Mouse (Mus musculus): Measurements from ENCODE around the gene Egln2. TPM values are rescaled to one million over a fixed set of nuclear protein-coding genes. Genes with fewer than 3 reads are reported as not detected.

The Egln2 gene
- total and polyA plus RNA-seq, 3 experiments, result 85.6 to 144 (median 101) TPM

DNA sequence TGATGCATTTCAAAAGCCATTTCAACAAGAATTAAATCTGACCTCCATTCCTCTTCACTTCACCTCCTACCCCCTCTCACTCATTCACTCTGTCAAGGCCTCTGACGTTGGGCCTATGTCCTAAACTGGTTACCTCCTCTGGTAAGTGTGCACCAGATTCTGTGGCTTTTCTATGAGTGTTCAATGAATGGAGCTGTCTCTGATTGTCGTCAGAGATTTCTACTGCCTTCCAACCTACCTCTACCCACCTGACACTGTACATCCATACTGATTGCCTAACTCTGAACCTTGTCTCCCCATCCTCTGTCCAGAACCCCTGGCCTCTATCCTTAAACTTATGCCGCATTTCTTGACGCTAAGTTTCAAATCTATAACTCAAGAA lies 11.3 kb upstream of the Egln2 start:
- DNase-seq, result no peak

DNA sequence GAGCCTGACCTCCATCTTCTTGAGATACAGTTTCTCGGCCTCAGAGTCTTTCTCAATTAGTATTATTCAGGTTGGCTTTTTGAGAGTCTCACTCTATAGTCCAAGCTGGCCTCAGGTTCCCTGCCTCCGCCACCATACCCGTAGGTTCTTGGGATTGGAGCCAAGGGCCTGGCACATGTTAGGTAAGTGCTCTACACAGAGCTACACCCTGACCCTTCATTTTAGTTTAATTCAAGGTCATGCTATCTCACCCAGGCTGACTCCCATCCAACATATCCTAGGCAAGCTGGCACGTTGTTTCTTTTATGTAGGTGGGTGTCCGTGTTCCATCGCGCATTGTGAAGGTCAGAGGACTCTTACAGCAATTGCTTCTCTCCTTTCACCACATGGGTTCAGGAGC lies 8.3 kb upstream of the Egln2 start:
- DNase-seq, result no peak

DNA sequence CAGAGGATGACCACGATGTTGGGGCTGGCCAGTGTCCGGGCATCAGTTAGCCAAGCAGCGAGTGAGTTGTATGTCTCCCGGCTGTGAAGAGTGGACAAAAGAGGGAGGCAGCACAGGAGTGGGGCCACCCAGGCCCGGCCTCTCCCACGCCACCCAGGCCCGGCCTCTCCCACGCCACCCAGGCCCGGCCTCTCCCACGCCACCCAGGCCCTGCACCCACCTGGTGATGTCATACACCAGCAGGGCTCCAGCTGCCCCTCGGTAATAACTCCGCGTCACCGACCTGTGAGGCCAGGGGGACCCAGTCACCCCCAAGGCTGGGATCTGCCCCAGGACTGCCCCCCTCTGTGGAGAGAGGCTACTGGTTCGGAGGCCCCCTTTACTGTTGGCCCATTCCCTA lies 7.9 kb upstream of the Egln2 start:
- no peak for DNase-seq

DNA sequence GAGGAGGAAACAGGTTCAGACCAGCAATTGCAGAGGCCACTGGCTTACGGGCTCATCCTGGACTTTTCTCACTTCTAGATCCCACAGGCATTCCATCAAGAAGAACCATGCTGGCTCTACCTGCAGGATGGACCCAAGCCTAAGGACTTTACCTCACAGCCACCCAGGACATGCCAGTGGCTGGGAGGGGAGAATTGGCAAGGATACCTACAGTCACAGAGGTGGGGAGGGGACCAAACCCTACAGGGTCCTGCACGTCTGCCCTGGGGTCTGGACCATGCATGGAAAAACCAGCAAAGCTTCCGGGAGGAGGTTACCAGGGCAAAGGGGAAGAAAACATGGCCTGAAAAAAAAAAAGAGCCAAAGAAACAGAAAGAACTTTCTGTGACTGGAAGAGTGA lies 4.4 kb upstream of the Egln2 start:
- no peak for DNase-seq

DNA sequence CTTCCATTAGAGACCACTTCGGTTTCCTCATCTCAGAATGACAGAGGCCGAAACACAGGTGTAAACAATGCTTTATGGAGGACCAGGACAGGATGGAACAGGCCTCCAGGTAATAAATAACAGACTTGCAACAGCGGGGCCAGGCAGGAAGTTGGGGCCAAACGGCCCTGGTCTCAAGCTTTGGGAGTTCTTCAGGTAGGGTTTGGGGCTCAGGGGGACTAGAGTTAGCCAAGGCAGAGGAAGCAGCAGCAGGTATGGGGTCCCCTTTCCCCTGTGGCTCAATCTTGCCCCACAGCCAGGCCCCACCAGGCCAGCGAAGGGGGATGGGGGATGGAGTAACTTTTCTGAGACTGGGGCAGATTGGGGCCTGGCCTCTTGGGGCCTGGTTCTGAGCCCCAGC lies 1.8 kb upstream of the Egln2 start:
- no peak for DNase-seq

DNA sequence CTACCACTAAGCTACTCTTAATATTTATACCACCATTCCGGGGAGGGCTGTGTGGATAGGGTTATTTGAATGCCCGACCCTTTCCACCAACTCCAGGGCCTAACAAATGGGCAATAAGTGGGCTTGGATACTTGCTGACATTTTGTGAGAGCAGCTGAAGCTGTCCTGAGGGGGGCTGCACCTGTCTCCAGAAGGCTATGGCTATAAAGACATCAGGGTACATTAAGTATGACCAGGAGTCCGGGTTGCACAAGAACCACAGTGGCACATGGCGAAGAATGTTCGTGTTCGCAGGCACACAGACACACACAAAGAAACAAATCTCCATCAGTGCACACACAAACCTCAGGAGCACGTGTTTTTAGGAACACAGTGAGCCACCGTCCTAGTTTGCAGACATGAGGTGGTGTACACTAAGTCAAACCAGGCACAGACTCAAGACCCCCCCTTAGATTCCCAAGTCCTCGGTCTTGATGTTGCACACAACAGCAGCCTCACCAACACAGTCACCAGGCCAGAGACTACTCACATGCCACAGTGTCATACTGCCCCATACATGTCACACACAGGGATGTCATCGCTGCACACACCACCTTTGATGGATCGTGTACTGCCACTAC lies 983 bp upstream of the Egln2 start:
- DNase-seq, result no peak

DNA sequence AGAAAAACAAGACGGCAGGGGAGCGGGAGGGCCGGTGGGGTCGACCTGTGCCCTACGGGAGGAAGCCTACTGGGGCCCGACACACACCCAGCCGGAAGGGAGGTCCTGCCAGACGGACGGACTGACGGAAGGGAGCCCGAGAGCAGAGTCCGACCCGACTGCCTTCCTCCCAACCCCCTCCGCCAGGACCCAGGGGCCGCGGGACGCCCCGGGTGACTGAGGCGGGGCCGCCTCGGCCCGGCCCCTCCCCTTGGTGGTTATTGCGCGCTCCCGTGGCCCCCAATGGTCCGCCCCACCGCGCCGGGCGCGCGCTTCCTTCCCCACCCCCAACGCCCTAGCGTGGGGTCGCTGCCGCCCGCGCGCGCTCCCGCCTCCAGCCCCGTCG lies 381 bp downstream of the Egln2 start:
- peak; percentile 97 for DNase-seq

DNA sequence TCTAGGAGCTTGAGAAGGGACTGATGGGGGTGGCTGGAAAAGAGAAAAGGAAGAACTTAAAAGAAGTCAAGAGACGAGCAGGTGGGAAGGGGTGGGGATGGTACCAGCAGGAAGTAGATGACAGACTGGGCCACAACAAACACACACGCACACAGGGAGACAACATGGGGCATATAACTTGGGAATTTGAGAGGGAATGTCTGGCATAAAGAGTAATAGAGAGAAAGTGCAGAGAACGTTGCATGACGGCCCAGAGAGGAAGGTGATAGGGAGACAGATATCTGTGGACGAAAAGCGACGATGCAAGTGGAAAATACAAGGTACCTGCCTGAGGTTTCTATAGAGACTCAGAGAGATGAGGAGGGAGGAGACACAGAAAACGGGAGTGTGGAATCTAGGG lies 906 bp downstream of the Egln2 start:
- no peak for DNase-seq

DNA sequence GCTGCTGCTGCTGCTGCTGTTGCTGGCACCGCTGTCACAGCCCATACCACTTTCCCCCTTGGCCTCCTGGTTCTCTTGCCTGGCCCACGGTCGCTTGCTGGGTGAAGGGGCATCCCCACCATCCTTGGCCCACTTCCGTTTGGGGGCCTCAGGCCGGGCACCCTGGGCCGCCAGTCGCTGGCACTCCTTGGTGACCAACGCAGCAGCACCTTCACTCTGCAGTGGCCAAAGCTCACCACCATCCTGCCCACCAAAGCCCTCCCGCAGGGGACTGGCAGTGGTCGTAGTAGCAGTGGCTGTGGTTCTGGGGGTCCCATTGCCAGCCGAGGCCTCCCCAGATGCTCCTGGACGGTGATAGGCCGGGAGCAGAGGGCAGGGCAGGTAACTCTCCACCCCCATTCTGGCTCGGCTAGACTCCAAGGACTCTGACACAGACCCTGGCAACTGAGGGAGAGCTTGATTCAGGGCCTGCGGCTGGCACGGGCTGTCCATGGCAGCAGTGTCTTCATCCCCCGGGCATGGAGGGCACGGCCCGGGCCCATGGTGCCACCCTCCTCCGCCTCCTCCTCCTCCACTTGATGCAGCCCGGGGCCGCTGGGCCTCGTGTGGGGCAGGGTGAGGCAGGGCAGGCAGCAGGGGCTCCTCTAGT lies 1.5 kb downstream of the Egln2 start:
- DNase-seq, result peak; percentile 94

DNA sequence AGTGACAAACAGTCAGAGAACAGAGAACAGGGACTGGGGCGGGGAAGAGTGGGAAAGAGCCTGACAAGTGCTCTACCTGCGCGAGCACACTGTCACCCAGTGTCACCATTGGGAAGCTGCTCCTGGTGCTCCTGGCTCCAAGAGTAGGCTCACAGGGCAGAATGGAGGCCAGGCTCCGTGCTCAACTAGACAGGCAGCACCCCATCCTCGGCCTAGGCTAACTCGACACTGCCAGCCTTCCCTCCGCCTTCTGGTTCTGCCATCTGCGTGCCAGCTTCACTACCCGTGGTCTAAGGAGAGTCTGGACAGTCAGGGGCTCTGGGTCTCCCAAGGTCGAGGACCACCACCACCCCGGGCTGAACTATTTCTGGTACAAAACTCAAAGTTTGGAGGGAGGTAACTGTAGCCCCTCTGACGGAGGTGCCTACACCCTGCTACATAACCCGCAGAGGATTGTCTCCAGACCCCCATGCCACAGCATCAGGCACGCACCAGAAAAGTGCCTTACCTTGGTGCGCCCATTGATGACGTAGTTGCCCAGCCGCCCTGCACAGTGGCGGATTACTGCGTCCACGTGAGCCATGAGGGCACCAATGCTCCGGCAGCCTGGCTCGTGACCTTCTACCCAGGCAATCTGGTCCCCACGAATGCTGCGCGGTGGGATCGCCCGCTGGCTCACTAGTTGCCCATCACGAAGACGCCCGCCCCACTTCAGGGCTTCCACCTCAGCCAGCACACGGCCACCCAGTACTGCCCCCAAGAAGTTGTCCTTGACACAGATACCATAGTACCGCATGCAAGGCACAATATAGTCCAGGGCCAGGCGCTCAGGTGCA lies 2.3 kb downstream of the Egln2 start:
- DNase-seq, result peak; percentile 77

DNA sequence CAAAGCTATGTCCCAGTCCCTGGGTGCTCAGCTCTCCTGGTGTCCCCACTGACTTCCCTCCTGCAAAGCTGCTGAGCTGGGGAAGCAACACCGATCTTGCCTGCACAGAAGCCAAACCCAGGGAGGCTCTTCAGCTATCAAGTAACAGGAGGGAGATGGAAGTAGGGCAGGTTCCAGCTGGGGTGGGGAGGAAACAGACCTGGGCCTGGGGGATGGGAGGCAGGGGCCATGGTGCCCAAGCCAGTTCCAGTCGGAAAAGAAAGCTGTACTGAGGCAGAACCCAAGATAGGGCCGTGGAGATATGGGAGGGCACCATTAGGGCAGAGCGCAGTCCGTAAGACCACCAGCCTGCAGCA lies 3.2 kb downstream of the Egln2 start:
- DNase-seq, result no peak

DNA sequence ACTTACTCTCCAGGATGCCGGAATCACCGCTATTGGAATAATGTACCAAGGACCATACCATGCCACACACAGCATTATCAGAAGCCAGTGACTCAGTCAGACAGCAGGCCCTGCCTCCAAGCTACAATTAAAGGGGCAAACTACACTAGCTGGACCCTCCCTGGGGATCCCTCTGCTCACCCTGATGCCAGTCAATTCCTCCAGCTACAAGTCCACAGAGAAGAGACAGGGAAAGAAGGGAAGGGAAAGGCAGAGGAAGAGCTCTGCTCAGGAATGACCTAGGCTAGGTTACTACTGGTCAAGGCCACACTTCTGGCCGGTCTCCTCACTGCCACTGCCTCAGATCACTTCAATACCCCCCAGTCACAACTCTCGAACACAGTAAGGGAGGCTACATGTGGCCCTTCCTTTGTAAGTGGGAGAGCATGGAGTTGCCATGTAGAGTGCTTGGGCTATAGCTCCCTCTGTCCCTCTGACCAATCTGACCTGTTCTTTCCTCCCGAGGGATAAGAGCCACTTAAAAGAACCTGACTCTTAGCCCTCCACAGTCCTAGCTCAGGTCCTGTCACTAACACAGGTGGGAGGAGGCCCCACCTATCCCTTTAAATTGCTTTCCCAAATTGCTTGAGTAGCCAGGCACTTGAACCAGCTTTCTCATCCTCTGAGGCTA lies 3.7 kb downstream of the Egln2 start:
- peak; percentile 62 for DNase-seq

DNA sequence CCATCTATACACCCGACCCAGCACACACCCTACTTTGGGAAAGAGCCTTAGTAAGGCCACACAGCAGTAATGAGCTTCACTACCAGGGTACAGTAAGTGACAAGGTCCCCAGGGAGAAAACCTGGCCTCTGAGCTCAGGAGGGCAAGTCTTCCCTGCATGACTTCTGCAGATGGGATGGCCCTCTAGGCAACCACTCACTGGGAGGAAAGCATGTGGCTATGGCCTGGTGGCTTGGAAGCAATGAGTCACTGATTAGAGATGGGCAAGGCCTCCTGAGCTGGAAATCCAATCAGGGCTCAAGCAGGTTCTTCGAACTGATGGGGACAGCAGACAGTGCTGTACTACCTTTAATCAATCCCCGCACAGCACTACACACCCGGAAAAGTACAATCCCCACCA lies 4.9 kb downstream of the Egln2 start:
- peak; percentile 76 for DNase-seq

DNA sequence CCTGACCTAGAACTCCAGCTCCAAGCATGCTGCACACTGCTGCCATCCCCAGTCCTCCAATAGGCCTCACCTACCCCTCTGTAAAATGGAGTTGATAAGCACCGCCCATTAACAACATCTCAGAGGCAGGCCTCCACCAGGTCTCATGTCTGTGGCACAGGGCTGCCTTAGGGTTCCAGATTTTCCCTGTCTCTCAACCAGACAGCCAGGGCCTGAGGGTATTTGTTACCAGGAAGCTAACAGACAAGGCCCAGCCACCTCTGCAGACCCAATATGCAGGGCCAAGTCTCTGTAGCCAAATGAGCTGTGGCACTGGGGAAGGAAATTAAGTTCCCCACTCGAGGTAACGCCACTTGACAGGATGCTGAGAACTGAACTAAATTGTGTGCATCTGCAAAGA lies 5.7 kb downstream of the Egln2 start:
- no peak for DNase-seq

DNA sequence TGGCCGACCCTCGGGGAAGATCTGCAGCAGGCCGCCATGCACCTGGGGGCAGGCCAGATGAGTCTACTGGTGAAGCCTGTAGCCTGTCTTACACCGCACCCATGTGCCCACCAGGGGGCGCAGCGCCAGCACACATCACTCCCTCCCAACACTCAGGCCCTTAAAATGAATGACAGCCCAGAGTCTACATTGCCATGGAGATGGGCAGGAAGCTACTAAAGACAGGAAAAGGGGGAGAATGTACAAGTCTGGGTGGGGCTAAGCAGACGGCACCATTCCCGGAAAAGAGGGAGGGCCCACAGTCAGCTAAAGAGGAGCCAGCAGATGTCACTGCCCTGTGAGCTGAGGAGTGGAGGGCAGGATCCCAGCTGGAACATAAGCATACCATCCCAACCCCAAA lies 6.7 kb downstream of the Egln2 start:
- peak; percentile 87 for DNase-seq

DNA sequence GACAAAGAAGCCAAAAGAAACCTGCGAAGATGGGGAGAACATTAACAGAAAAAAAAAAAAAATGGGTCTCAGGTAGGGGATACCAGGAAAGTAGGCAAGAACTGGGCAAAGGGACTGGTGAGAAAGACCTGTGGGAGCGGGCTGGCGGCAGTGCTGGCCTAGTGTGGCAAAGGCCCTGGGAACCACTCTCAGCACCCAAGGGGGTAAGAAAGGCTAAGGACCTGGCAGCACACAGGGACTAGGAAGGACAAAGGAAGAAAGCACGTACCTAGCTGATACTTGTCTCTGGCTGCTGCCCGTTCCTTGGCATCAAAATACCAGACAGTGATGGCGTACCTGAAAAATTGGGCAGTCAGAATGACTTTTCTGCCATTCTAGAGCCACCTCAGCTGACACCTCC lies 7.3 kb downstream of the Egln2 start:
- no peak for DNase-seq

DNA sequence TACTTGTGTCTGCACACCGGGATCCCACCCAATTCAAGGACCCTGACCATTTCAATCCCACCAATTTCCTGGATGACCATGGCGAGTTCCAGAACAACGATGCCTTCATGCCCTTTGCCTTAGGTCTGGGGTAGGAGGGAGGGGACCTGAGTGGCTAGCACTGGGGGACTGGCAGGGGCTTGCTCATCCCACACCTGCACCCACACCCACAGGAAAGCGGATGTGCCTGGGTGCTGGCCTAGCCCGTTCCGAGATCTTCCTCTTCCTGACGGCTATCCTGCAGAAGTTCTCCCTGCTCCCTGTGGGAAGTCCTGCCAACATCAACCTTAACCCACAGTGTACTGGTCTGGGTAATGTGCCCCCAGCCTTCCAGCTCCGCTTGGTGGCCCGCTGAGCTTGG lies 8.4 kb downstream of the Egln2 start:
- no peak for DNase-seq

DNA sequence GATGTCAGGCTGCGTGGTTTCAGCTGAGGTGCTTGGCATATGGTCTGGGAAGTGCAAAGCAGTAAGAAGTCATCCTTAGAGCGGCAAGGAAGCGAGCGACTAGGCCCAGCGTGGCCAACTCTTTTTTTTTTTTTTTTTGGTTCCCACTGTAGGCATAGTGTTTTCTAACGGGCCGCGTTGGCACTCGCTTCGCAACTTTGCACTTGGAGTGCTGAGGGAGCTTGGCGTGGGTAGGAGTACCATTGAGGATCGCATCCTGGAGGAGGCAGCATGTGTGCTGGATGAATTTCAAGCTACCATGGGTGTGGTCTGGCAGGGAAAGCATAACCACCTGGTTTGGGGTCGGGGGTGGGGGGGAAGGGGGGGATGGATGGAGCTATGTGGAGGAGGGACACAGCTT lies 10.6 kb downstream of the Egln2 start:
- no peak for DNase-seq

DNA sequence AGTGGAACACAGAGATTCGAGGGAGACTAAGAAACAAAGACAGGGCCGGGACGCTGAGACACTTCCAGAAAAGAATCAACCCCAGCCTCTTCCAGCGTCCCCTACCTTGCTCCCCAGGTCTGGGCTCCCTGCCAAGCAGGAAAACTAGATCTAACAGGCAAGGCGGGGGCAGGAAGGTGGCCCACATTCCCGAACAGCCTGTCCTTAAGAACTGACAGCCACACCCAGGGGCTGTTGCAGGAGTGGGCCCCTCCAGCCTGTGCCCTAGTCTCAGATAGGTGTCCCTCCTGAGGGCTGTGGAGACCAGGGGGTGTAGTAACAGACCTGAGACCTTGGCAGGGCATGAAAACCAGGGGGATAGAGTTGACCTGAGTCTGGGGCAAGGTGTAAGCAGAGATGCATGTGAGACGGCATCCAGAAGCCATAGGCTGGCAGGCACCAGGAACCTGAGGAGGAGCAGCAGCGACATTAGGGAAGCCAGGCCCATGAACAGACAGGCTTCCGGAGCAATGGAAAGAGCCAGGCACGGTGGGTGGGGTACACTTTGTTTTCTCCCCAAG lies 13.3 kb downstream of the Egln2 start, which contains the start of gene Cyp2t4:
Gene Cyp2t4, plus strand, starts transcription at position 510 of the 560 bp plus-strand sequence.
- no peak for DNase-seq

DNA sequence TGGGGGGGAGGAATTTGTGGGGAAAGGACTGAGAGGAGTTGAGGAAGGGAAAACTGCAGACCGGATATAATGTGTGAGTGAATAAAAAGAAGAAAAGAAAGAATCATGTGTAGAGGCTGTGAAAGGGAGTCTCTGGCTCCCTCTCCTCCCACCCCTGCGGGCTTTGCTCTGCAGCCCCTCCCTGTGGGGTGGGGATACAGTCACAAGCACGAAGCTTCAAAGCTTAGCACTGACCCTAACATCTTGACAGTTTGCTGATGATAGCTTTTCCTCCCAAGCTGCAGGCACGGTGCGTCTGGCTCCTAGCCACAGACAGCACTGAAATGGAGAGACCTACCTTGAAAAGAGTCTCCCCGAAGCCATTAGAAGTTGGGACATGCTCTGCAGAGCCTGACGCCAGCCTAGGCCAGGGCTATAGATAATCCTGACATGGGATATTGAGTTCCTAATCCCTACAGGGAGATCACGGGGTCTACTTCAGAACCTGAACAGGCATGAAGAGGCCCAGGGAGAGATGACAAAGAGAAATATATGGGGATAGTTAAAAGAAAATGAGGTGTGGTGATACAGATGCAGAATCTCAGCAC lies 30.1 kb downstream of the Egln2 start:
- no peak for DNase-seq

DNA sequence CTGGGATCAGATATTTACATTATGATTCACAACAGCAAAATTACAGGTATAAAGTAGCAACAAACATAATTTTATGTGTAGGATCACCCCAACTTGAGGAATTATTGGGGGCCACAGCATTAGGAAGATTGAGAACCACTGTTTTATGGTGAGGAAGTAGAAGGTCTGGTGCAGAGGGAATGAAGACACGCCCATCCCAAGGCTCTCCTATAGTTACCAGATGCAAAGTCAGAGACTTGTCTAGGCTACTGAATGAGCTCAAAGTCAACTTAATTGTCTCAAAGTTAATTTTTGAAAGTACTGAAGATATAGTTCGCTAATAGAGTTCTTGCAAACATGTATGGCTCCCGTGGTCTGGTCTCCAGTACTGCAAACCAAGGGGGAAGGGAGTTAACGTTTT lies 32.8 kb downstream of the Egln2 start:
- no peak for DNase-seq

DNA sequence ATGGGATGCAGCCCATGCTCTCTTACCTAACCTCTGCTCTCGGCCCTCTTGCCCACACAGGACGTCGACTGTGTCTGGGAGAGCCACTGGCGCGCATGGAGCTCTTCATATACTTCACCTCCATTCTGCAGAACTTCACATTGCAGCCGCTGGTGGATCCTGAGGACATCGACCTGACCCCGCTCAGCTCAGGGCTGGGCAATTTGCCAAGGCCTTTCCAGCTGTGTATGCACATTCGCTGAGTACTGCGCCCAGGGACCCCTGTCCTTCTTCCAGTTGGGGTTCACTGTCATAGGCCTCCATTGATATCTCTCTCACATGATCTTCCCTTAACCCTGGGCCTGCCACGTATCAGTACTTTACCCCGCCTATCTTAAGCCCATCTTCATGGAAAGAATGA lies 33.4 kb downstream of the Egln2 start:
- DNase-seq, result no peak

Measured in adrenal gland, adult 2 months (tissue).